Mouse (Mus musculus): Measurements from ENCODE around the gene Ndufs3.

DNA sequence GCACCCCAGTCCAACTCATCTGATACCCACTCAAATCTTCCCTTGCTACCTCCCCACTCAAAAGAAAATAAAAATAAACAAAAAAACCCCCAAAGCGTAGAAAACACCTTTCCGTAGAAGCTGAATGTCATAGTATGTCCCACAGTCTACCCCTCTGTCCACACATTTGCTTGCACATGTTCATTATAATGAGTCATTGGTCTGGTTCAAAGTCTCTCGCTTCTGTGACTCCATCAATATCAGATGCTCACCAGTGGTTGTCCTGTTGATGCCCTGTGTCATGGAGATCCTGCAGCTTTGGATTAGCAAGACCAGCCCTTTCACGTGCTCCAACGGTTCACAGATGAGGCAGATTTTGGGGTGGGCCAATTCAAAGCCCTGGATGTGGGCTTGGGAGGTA, 45.5 kb upstream of the Ndufs3 start:
- TF ChIP-seq POLR2A (IDR thresholded peaks at IDR 0.05; ENCODE audit: borderline replicate concordance, low read depth, low read length): no peak
- TF ChIP-seq CTCF (IDR thresholded peaks at IDR 0.05; ENCODE audit: low read depth, low read length): no peak
